Mouse (Mus musculus): ENCODE measurements around the gene Nfil3. TPM values are rescaled to one million over a fixed set of nuclear protein-coding genes. Genes with fewer than 3 reads are reported as not detected.
A peak's percentile ranks its signal among the peaks of the same experiment; 100 is the strongest.

Gene Nfil3
- total RNA-seq (2022): 10 to 100 TPM; 17.6 to 60.4 (median 29.4) TPM

GRCm38 (mm10) chr13:52980951-52981421 is at the start of gene Nfil3:
Nfil3 (minus strand) TSS chr13:52981073.
- peak; percentile 70 to 75 for DNase-seq (ENCODE audit: low spot score in 2 of 2)

GRCm38 (mm10) chr13:53024285-53024684 is 43.4 kb upstream of the Nfil3 start:
- DNase-seq (ENCODE audit: low spot score in 2 of 2): no peak

- no peak for DNase-seq (ENCODE audit: low spot score in 2 of 2)
Observed at GRCm38 (mm10) chr13:53020282-53020681, 39.4 kb upstream of the Nfil3 start.

- DNase-seq (ENCODE audit: low spot score in 2 of 2): no peak
Observed at GRCm38 (mm10) chr13:53019532-53019931, 38.7 kb upstream of the Nfil3 start.

- no peak for DNase-seq (ENCODE audit: low spot score in 2 of 2)
Observed at GRCm38 (mm10) chr13:53018976-53019375, 38.1 kb upstream of the Nfil3 start.

- no peak for DNase-seq (ENCODE audit: low spot score in 2 of 2)
Observed at GRCm38 (mm10) chr13:53017983-53018382, 37.1 kb upstream of the Nfil3 start.

- no peak for DNase-seq (ENCODE audit: low spot score in 2 of 2)
Observed at GRCm38 (mm10) chr13:53017117-53017516, 36.2 kb upstream of the Nfil3 start.

- DNase-seq (ENCODE audit: low spot score in 2 of 2): no peak
Observed at GRCm38 (mm10) chr13:53011426-53011825, 30.6 kb upstream of the Nfil3 start.

GRCm38 (mm10) chr13:53008489-53009184 is 27.8 kb upstream of the Nfil3 start:
- peak; percentile 19 to 53 for DNase-seq (ENCODE audit: low spot score in 2 of 2)

- peak in 1 of 2 experiments; percentile 28 for DNase-seq (ENCODE audit: low spot score in 2 of 2)
Observed at GRCm38 (mm10) chr13:53007781-53008180, 26.9 kb upstream of the Nfil3 start.

- DNase-seq (ENCODE audit: low spot score in 2 of 2): no peak
Observed at GRCm38 (mm10) chr13:53003286-53003685, 22.4 kb upstream of the Nfil3 start.

GRCm38 (mm10) chr13:53001511-53001935 is 20.6 kb upstream of the Nfil3 start:
- no peak for DNase-seq (ENCODE audit: low spot score in 2 of 2)

- DNase-seq (ENCODE audit: low spot score in 2 of 2): no peak
Observed at GRCm38 (mm10) chr13:53000481-53000880, 19.6 kb upstream of the Nfil3 start.

GRCm38 (mm10) chr13:52998541-52998940 is 17.7 kb upstream of the Nfil3 start:
- DNase-seq (ENCODE audit: low spot score in 2 of 2): no peak

GRCm38 (mm10) chr13:52997806-52998205 is 16.9 kb upstream of the Nfil3 start:
- no peak for DNase-seq (ENCODE audit: low spot score in 2 of 2)

GRCm38 (mm10) chr13:52996201-52996600 is 15.3 kb upstream of the Nfil3 start:
- no peak for DNase-seq (ENCODE audit: low spot score in 2 of 2)

- no peak for DNase-seq (ENCODE audit: low spot score in 2 of 2)
Observed at GRCm38 (mm10) chr13:52994197-52994881, 13.5 kb upstream of the Nfil3 start.

GRCm38 (mm10) chr13:52990139-52990538 is 9.3 kb upstream of the Nfil3 start:
- no peak for DNase-seq (ENCODE audit: low spot score in 2 of 2)

GRCm38 (mm10) chr13:52989005-52989404 is 8.1 kb upstream of the Nfil3 start:
- DNase-seq (ENCODE audit: low spot score in 2 of 2): no peak

GRCm38 (mm10) chr13:52987880-52988279 is 7.0 kb upstream of the Nfil3 start:
- no peak for DNase-seq (ENCODE audit: low spot score in 2 of 2)

GRCm38 (mm10) chr13:52986215-52986780 is 5.4 kb upstream of the Nfil3 start:
- DNase-seq (ENCODE audit: low spot score in 2 of 2): no peak

GRCm38 (mm10) chr13:52985508-52986214 is 4.8 kb upstream of the Nfil3 start:
- no peak for DNase-seq (ENCODE audit: low spot score in 2 of 2)
